Mouse (Mus musculus) embryonic fibroblast, embryonic 13.5 days (primary cell): ENCODE measurements around the gene Lrrn4cl.

Source experiments
- CTCF ChIP-seq: IDR thresholded peaks from 2 replicates; pipeline ENCODE4 v1.5.1; 2011; ENCODE audit warnings: mild to moderate bottlenecking, control low read depth, low read length, moderate library complexity, borderline replicate concordance; ENCODE audit not compliant: insufficient read depth
- POLR2A ChIP-seq: IDR thresholded peaks from 2 replicates; pipeline ENCODE4 v1.6.1; 2011; ENCODE audit warnings: low read depth, mild to moderate bottlenecking, control low read depth, low read length, moderate library complexity

GRCm38 (mm10) chr19:8881034-8881392 is 30.4 kb downstream of the Lrrn4cl start:
- TF ChIP-seq CTCF (no peak), POLR2A (no peak)
